Mouse (Mus musculus) midbrain, embryonic 11.5 days (tissue): ENCODE measurements around the gene Mfsd12. TPM values are rescaled to one million over a fixed set of nuclear protein-coding genes. Genes with fewer than 3 reads are reported as not detected.

Source experiments
- ATAC-seq: fragments of 200-750 bp; cut with Nextera tagmentation; 2 replicates; pipeline ENCODE4 v1.8.0; 2017; ENCODE audit warnings: moderate TSS enrichment, moderate library complexity; ENCODE audit not compliant: low FRiP score
- DNase-seq: peaks from one replicate; pipeline ENCODE4 v3.0.0; 2015; ENCODE audit warnings: low spot score; ENCODE audit errors: missing footprints
- H3K27ac ChIP-seq: fragments of 300-500 bp; sonication (generic); 2 replicates; pipeline ENCODE4 v1.5.1; 2014; ENCODE audit warnings: low read depth, low read length
- H3K27me3 ChIP-seq: fragments of 300-500 bp; sonication (generic); 2 replicates; pipeline ENCODE4 v1.6.1; 2014; ENCODE audit warnings: mild to moderate bottlenecking, low read length, moderate library complexity, mixed read lengths; ENCODE audit not compliant: control insufficient read depth, insufficient read depth
- H3K36me3 ChIP-seq: fragments of 300-500 bp; sonication (generic); 2 replicates; pipeline ENCODE4 v1.6.1; 2014; ENCODE audit warnings: mild to moderate bottlenecking, low read length, moderate library complexity, mixed read lengths; ENCODE audit not compliant: control insufficient read depth, insufficient read depth
- H3K4me1 ChIP-seq: fragments of 300-500 bp; sonication (generic); 2 replicates; pipeline ENCODE4 v1.6.1; 2014; ENCODE audit warnings: low read length; ENCODE audit not compliant: control insufficient read depth, insufficient read depth
- H3K4me2 ChIP-seq: fragments of 300-500 bp; sonication (generic); 2 replicates; pipeline ENCODE4 v1.6.1; 2014; ENCODE audit warnings: mild to moderate bottlenecking, moderate library complexity
- H3K4me3 ChIP-seq: fragments of 300-500 bp; sonication (generic); 2 replicates; pipeline ENCODE4 v1.5.1; 2014; ENCODE audit warnings: low read depth, low read length
- H3K9ac ChIP-seq: fragments of 300-500 bp; sonication (generic); 2 replicates; pipeline ENCODE4 v1.6.1; 2014; ENCODE audit warnings: low read length
- H3K9me3 ChIP-seq: fragments of 300-500 bp; sonication (generic); 2 replicates; pipeline ENCODE4 v1.6.1; 2016; ENCODE audit warnings: low read length; ENCODE audit not compliant: control insufficient read depth
- WGBS: fragments of 180-500 bp; shearing (Covaris S2); extraction: QIAGEN DNeasy Blood & Tissue Kit; methylation state at CpG from one replicate; pipeline ENCODE4 v1.1.7; 2014; 5-methylcytosine and 5-hydroxymethylcytosine counted together
- polyA plus RNA-seq: library from polyadenylated mRNA; unstranded; fragments of >200 nt; fragmentation: Nextera tagmentation; extraction: Ambion mirVana; gene quantifications from 2 replicates; pipeline ENCODE4 v1.2.1, GENCODE M21; 2014

Gene Mfsd12
- polyA plus RNA-seq, 1 experiment from 2014 or later: 4.4 TPM

DNA sequence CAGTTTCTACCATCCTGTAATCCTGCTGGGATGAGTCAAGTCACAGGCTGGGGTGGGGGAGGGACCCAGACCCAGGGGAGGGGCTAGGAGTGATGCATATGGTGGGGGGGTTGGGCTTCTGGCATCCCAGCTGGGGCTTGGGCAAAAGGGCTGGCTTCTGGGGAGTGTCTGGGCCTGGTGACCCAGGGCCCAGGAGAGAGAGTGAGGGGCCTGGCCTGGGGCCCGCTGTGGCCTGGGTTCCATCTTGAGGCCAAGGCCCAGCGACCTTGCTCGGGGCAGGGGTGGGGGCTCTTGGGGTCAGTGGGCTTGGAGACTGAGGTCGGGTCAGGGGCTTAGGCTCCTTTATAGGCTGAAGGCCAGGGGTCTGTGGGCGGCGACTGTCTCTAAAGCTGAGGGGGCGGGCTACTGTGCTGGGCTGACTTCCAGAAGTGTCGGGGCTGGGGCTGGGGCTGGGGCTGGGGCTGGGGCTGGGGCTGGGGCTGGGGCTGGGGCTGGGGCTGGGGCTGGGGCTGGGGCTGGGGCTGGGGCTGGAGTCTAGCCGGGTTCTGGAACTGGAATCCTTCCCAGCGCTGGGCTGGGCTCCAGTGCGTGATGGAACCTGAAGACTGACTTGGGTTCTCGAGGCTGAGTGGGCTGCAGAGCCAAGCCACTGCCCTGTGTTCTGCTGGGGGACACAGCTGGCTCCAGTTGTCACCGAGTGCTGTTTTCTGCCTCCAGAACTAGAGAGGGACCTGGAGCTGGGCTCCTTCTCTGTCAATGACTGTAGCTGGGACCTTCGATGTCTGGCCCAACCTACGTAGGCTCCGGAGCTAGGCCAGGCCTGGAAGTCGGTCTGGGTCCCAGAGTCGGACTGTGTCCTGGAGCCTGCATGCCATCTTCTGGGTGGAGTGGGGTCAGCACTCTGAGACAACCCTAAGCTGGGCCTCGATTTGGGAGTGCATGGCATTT is 21.6 kb upstream of the Mfsd12 start:
- Histone ChIP-seq H3K4me2 (no peak overlapping the region), H3K9ac (no peak overlapping the region), H3K27ac (no peak overlapping the region), H3K9me3 (no peaks in the 10 kb centered on the region), H3K4me1 (peaks cover 4% of the 10 kb centered on the region; the same call in 1 of the 2 replicates), H3K36me3 (no peaks in the 10 kb centered on the region), H3K4me3 (no peak overlapping the region), H3K27me3 (peaks cover 16% of the 10 kb centered on the region)
- 37% methylated on average over 18 of the region's 19 CpGs for WGBS
- ATAC-seq (peak; percentile 41), DNase-seq (peak; percentile 84)

DNA sequence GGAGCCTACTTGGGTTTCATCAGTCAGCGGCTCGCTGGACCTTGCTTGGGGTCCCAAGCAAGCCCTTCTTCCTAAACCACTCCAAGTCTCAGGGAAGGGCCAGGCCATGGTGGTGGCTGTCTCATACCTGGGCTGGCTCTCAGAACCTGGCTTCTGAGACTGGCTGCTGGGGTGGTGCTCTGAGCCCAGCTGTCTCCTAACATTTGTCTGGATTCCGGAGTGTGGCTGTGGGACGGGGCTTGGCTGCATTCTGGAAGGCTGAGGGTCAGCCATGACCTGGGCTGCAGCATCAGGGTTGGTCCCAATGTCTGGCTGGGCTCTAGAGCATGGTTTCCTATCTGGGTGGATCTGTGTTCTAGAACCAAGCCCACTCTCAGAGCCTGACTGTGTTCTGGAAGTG is 20.7 kb upstream of the Mfsd12 start:
- Histone ChIP-seq H3K27ac (no peak overlapping the region), H3K36me3 (no peaks in the 10 kb centered on the region), H3K27me3 (peaks cover 20% of the 10 kb centered on the region), H3K9me3 (no peaks in the 10 kb centered on the region), H3K4me2 (no peak overlapping the region), H3K9ac (no peak overlapping the region), H3K4me1 (peaks cover 4% of the 10 kb centered on the region; the same call in 1 of the 2 replicates), H3K4me3 (no peak overlapping the region)
- 90% methylated on average over 4 of the region's 4 CpGs for WGBS
- no peak for ATAC-seq
- no peak for DNase-seq

DNA sequence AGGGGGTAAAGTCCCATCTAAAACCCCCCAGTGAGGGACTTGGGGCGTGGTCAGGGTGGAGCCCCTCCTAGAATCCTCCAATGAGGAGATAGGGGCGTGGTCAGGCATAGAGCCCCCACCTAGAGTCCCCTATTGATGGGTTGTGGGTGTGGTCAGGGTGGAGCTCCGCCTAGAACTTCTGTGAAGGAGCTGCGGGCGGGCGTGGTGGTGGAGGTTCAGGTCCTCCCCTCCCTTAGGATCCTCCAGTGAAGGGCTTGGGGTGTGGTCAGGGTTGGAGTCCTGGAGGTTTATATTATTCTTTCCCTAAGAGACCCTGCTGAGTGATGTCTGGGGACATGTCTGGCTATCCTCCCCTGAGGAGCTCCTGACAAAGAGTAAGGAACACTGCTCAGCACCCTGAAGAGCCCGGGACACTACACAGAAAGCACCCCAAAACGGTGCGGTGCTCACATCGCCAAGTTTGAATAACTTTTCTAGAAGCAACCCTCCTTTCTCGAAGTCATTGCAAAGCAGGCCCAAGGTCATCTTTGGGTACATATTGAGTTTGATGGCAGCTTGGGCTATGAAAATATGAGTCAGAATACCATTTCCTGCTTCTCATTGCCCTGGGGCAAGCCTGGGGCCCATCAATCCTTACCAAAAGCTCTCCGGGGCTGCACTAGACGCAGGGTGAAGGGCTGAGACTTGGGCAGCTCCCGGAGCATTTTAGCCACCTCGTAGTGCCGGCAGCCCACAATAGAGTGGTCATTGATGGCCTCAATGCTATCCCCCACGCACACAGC is 16.5 kb upstream of the Mfsd12 start:
- no peak overlapping the region for H3K4me3 ChIP-seq

DNA sequence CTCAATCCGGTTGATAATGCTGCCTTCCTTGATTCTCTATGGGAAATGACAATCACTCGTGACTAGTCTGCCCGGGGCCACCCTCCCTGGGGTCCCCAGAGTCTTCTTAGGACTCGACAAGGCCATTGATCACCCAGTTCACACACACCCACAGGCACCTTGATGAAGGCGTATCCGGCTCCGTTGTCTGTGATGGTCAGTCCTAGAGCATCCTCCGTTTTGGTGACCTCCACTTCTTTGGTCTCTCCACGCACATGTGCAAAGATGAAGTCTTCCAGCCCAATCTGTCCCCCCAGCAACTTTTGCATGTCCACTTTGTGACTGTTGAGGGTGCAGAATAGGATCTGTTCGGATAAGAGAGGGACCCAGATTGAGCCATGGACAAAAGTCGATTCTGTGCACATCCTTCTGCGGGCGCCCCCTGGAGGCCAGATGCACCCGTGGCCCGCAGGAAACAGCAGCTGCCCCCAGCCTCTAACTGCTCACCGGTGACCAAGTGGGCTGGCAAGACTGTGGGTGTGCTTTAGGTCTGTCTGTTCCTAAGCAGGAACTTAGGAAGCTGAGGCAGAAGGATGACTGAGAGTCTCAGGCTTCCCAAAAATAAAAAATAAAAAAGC is 15.8 kb upstream of the Mfsd12 start:
- Histone ChIP-seq H3K36me3 (no peaks in the 10 kb centered on the region), H3K27me3 (peaks cover 43% of the 10 kb centered on the region), H3K4me2 (no peak overlapping the region), H3K4me3 (no peak overlapping the region), H3K9ac (no peak overlapping the region), H3K4me1 (peaks cover 9% of the 10 kb centered on the region), H3K27ac (no peak overlapping the region), H3K9me3 (no peaks in the 10 kb centered on the region)
- DNase-seq (peak; percentile 97), ATAC-seq (no peak)
- 31% methylated on average over 16 of the region's 16 CpGs for WGBS

More for the DNA sequence above, 16.5 kb upstream of the Mfsd12 start:
- peaks cover 7% of the 10 kb centered on the region for H3K4me1 ChIP-seq
- H3K36me3 ChIP-seq: no peaks in the 10 kb centered on the region
- ATAC-seq (no peak), DNase-seq (no peak)
- H3K4me2 ChIP-seq: no peak overlapping the region
- 36% methylated on average over 17 of the region's 17 CpGs for WGBS
- H3K9me3 ChIP-seq: no peaks in the 10 kb centered on the region
- H3K9ac ChIP-seq: no peak overlapping the region
- peaks cover 41% of the 10 kb centered on the region for H3K27me3 ChIP-seq
- H3K27ac ChIP-seq: no peak overlapping the region

DNA sequence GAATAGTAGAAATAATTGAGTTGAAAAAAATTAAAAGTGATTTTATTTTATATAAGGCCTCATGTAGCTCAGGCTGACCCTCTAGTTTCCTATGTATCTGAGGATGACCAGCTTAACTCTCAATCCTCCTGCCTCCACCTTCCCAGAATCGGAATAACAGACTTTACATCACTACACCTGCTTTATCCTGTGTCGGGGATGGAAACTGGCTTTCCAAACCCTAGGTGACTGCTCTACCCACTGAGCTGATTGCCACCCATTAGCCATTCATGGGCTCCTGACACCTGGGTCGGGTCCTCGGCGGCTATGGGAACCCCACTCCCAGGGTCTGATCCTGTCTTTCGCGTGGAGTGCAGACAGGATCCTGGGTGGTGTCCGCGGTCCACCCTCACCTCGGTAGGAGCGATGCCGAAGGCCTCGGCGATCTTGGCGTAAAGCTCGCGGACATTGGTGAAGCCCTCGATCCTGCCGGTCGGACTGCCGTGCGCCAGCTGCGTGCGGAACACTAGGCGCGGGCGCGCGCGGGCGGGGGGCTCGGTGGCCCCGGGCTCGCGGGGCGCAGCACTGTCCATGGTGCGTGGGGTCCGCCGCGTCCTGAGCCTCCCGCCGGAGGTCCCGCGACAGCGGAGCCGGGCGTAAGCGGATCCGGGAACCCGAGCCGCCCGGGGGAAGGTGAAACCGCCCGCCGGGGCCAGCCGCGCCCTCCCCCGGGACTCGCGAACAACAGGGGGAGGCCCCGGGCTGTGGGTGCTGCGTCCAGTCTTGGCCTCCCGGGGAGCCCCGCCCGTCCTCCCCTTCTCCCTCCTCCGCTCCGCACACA is 14.4 kb upstream of the Mfsd12 start, which contains the start of gene Gipc3:
TSS of gene Gipc3 (minus strand) at position 581 of the 820 bp plus-strand sequence.
- peaks cover 45% of the 10 kb centered on the region for H3K27me3 ChIP-seq
- H3K27ac ChIP-seq: no peak within 1 kb of the TSS
- H3K9me3 ChIP-seq: no peaks in the 10 kb centered on the region
- DNase-seq (peak; percentile 92), ATAC-seq (no peak)
- peak within 1 kb of the TSS; percentile 52 for H3K9ac ChIP-seq
- WGBS: 7% methylated on average over 58 of the region's 67 CpGs
- H3K4me1 ChIP-seq: peaks cover 19% of the 10 kb centered on the region
- H3K4me3 ChIP-seq: peak within 1 kb of the TSS; percentile 39
- H3K4me2 ChIP-seq: peak within 1 kb of the TSS; percentile 71
- H3K36me3 ChIP-seq: no peaks in the 10 kb centered on the region

DNA sequence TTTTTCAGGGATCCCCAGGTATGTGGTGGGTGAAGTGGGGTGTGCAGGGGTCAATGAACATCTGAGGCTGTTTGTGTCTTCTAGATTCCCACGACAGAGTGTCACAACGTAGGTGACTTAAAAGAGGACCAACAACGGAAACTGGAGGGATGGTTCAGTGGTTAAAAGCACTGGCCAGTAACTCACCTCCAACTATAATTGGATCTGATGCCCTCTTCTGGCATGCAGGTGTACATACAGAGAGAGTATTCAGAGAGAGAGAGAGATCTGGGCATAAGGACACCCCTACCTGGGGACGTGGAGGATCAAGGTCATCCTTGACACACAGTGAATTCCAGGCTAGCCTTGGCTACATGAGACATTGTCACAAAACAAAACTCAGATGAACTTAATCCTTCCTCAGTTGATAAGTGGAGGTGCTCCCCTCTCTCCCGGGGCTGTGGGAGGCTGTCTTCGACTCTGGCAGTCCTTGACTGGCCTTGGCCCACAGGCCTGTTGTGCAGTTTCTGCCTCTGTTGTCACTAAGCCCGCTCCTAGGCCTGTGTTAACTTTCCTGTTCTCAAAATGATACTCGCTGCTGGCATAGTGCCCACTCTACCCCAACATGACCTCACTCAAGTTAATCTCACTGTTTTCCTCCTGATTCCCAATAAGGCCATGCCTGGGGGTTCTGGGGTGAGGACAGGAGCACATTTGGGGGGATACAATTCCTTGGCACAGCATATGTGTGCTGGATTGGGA is 12.7 kb upstream of the Mfsd12 start:
- Histone ChIP-seq H3K27me3 (peaks cover 42% of the 10 kb centered on the region), H3K9me3 (no peaks in the 10 kb centered on the region), H3K9ac (no peak overlapping the region), H3K4me2 (no peak overlapping the region), H3K4me1 (peaks cover 27% of the 10 kb centered on the region), H3K4me3 (no peak overlapping the region), H3K27ac (no peak overlapping the region), H3K36me3 (no peaks in the 10 kb centered on the region)
- ATAC-seq (no peak), DNase-seq (peak; percentile 84)
- WGBS: 53% methylated on average over 8 of the region's 8 CpGs

DNA sequence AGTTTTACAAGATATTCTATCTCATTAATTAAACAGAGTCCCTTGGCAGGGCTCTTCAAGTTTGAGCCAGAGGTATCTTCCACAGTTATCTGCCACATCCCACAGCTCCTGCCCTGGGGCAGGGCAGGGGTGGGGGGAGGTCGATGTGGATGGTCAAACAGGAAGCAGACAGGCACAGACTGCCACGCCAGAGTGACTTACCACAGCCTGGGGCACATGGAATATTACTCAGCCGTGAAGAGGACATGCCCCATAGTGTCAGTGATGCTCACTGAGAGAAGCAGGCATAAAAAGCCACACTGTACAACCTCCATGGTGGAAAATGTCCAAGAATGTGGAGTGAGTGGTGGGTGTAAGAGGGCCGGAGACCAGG is 12.1 kb upstream of the Mfsd12 start:
- no peak overlapping the region for H3K4me2 ChIP-seq
- H3K4me1 ChIP-seq: peaks cover 32% of the 10 kb centered on the region
- no peak overlapping the region for H3K27ac ChIP-seq
- ATAC-seq (no peak), DNase-seq (no peak)
- H3K36me3 ChIP-seq: no peaks in the 10 kb centered on the region
- H3K9ac ChIP-seq: no peak overlapping the region
- peaks cover 42% of the 10 kb centered on the region for H3K27me3 ChIP-seq
- 80% methylated on average over 4 of the region's 4 CpGs for WGBS
- no peaks in the 10 kb centered on the region for H3K9me3 ChIP-seq
- H3K4me3 ChIP-seq: no peak overlapping the region
